Mouse (Mus musculus): ENCODE results near the gene Acvr1. TPM values are rescaled to one million over a fixed set of nuclear protein-coding genes. Genes with fewer than 3 reads are reported as not detected.

The Acvr1 gene
- total RNA-seq, 2 experiments from 2014 or later = 0.77 to 2.8 TPM

DNA sequence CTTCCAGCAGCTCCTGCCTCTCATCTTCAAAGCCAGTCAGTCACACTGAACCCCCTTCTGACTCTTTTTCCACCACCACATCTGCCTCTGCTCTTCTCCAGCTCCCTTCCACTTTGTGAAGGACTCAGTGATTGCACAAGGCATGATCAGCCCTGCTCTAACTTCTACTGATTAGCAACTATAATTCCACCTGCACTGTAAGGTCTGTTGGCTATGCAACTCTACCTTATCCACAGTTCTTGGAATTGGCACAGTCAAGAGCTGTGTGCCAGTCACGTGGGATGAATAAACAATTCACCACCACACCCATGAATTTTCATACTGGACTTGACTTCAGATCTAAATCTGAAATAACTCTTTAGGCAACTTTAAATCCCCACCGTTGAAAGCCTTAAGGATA lies 133.6 kb downstream of the Acvr1 start:
- no peak for ATAC-seq (replicated peaks; ENCODE audit: low FRiP score, poor library complexity, severe bottlenecking)

DNA sequence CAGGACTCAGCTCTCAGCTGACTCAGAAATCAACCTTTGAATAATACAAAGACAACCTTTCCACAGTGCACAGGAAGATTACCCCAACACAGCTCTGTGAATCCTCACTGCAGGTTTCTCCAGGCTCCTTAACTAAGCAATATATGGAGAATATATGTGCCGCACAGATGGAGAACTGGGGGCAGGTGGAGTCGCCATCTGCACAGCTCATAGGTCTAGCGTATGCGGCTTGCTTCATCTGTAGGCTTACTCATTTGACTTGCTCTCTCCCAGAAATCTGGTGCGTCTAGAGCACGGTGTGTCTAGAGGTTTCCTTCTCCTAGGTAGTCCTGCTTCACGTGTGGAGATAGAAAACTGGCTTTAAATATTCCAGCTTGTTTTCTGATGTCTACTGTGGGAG lies 134.7 kb downstream of the Acvr1 start:
- no peak for ATAC-seq (replicated peaks; ENCODE audit: low FRiP score, poor library complexity, severe bottlenecking)

DNA sequence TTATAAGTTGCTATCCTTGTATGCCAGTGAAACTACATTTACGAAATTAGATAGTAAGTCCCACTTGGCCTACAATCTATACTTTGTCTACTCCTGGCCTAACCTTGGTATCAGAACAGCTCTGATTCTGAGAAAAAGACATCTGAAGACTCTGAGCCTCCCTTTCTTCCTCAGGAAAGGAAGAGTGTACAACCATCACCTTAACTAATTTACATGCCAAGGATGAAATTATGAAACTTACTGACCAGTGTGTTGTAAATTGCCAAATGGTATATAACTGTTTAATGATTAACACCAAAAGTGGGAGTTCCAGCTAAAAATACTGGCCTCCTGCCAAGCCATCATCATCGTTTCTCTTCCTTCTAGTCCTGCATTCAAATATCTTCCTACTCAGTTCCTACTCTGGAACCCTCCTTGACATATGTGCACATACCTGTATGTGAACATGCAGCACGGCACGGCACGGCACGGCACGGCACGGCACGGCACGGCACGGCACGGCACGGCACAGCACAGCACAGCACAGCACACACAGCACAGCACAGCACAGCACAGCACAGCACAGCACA lies 141.4 kb downstream of the Acvr1 start:
- no peak for ATAC-seq (replicated peaks; ENCODE audit: low FRiP score, poor library complexity, severe bottlenecking)

DNA sequence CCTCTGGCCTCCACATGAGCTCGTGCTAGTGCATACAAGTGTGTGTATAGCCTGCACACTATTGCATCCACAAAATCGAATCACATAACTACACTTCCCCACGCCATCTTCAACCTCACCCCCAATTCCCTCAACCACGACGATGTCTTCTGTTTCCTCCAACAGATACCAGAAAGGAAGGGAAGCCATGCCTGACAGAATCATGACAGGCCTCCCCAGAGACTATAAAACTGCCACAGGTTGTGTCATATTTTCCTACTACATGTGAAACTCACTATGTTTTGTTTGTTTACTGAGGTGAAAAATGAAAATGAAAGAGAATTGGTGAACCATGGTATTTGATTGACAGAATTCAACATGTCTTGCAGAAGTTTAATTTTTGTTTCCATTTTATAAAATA lies 143.6 kb downstream of the Acvr1 start:
- no peak for ATAC-seq (replicated peaks; ENCODE audit: low FRiP score, poor library complexity, severe bottlenecking)

DNA sequence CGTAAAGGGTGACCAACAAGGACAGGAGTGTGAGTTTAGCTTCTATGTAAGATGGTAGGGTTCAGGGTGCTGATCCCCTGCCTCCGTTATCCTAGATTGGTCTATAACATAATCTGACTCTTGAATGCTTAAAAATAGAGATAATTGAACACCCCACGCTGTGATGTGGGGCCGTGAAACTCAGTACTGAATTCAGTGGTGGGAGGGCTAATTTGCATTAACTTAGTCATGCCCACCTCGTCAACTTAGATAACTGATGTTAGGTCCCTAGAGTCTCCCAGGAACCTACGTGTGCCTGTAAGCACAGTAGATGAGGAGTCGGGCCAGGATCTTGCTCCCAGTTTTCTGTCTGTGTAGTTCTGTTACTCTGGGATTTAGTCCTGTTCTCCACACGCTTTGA lies 147.4 kb downstream of the Acvr1 start:
- no peak for ATAC-seq (replicated peaks; ENCODE audit: low FRiP score, poor library complexity, severe bottlenecking)

DNA sequence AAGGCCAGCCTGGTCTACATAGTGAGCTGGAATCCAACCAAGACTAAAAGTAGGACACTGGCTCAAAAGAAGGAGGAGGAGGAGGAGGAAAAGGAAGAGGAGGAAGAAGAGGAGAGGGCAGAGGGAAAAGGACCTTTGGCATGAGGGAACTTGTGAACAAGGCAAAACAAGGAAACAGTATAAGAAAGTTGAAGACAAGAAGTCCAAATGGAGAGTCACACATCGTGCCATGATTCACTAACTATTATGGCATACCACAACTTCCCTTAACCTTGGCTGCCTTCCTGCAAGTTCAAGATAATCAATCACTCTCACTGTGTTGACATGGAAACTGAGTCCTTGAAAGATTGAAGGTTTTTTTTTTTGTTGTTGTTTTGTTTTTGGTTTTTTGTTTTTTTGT lies 148.8 kb downstream of the Acvr1 start:
- no peak for ATAC-seq (replicated peaks; ENCODE audit: low FRiP score, poor library complexity, severe bottlenecking)

DNA sequence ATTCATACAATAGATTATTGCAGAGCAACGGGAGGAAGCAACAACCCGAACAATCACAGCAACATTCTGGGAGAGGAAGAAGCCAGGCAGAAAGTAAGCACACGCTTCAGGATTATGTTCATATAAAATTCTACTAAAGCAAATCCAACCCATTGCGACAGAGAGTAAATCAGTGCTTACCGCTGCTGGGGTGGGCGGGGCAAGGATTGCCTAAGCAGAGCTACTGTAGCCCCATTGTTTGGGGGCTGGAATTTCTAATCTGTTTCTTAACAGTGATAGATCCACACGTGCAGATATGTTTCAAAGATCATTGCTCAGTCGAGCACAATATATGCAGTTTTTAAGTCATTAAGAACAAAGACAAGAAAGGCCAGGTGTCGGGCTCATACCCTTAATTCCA lies 149.3 kb downstream of the Acvr1 start:
- no peak for ATAC-seq (replicated peaks; ENCODE audit: low FRiP score, poor library complexity, severe bottlenecking)

DNA sequence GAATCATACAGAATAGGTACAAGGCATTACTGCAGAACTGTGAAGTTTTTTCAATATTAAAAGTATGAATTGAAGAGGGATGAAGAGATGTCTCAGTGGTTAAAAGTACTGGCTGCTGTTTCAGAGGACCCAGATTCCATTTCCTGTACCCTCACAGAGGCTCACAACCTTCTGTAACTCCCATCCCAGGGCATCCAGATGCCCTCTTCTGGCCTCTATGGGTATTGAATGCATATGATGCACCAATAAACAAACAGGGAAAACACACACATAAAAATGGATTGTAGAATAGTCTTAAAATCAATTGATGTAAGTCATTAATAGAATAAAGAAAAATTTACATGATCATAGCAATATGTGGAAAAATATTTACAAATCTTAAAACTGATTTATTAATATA lies 151.9 kb downstream of the Acvr1 start:
- no peak for ATAC-seq (replicated peaks; ENCODE audit: low FRiP score, poor library complexity, severe bottlenecking)

DNA sequence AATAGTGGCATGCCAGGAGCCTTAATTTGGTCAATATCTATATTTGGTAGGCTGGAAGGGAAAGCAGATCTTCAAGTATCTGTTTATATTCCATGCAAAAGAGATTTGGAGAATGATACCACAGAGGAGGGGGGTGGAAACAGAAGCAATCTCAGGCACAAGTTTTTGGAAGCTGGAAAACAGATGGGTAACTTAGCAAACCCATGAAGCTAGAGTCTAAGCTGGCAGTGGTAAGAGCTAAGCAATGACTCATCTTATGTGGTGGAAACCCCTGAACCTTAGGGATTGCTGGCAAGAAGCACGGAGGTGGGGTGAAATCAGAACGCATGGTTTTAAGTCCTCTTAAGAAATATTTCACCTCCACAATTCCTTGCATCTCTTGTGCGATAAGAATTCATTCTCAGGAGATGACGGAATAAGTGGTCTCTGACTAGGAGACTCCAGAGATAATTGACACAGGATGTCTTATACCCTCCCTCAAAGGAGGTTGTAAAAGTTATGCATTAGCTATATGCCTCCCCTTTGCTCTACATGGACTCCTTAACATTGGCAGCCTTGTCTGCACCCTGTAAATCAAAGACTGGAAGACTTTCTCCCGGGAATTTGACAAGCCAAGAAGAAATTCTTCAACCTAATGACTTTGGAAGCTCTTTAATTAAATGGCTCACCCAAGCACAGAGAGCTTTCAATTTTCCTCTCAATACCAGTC lies 157.9 kb downstream of the Acvr1 start:
- ATAC-seq (replicated peaks; ENCODE audit: low FRiP score, poor library complexity, severe bottlenecking) = no peak

DNA sequence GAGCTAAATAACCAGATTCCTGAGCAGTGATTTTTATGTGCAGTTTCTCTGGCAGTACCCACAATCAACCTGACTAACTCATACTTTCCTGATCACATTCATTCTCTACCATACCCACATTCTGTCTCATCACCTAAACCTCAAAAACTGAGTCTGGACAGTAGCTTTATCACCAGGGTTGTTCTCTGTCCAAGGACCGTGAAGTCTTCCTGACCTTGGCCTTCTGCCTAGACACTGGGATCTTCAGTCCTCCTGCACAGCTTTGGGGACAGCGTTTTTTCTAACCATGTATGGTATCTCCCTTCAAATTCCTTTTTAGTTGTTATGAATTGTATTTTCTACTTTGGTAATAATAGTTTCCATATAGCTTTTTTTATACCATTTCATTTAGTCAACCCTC lies 163.5 kb downstream of the Acvr1 start:
- ATAC-seq (replicated peaks; ENCODE audit: low FRiP score, poor library complexity, severe bottlenecking) = no peak

DNA sequence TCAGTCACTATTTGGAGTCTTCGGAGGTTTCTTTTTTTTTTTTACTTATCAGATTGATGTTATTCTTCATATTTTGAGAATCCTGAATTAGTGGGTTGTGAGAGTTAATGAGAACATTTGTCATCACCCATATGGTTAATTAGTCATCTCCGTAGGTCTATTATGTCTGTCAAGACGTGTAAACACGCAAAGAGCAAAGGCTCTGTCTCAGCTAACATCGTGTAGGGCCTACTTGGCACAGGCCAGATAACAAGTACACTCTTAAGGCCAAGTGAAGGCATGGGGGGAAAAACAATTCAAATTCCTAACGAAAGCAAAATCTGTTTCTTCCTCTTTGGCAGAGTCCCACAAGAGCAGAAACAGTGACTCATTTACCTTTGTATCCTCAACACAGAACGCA lies 178.4 kb downstream of the Acvr1 start:
- ATAC-seq (replicated peaks; ENCODE audit: low FRiP score, poor library complexity, severe bottlenecking) = no peak

DNA sequence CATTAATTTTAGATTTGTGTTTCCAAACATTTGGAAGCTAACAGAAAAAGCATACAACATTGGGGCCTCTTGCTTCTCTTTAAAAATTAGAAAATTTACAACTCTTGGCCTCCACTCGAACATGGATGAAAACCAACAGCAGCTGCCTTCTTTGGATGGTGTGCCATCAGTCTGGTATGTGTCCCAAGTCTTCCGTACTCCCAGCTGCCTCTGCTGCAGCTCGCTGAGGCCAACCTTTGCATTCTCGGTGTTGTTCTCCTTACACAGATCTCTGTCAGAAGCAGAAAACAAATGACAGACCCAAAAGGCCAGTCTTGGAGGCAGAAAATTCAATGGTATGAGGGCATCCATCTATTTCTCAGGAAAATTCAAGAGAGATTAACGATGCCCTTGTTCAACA lies 186.9 kb downstream of the Acvr1 start:
- no peak for ATAC-seq (replicated peaks; ENCODE audit: low FRiP score, poor library complexity, severe bottlenecking)

DNA sequence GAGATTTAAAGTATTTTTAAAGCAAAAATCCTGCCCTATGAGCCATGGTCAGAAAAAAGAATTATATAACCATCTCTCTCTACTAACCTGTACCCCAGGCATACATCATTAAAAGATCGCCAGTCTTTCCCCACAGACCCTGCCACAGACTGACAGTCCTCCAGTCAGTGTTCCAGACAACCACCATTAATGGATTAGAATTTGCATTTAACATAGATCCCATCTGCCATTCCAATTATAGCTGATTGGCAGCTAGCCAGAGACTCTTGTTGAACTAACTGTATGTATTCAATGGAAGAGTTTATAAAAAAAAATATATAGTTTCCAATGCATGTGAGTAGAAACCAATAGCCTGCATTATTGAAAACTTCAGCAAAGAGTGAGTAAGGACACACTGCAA lies 187.5 kb downstream of the Acvr1 start:
- ATAC-seq (replicated peaks; ENCODE audit: low FRiP score, poor library complexity, severe bottlenecking) = no peak

DNA sequence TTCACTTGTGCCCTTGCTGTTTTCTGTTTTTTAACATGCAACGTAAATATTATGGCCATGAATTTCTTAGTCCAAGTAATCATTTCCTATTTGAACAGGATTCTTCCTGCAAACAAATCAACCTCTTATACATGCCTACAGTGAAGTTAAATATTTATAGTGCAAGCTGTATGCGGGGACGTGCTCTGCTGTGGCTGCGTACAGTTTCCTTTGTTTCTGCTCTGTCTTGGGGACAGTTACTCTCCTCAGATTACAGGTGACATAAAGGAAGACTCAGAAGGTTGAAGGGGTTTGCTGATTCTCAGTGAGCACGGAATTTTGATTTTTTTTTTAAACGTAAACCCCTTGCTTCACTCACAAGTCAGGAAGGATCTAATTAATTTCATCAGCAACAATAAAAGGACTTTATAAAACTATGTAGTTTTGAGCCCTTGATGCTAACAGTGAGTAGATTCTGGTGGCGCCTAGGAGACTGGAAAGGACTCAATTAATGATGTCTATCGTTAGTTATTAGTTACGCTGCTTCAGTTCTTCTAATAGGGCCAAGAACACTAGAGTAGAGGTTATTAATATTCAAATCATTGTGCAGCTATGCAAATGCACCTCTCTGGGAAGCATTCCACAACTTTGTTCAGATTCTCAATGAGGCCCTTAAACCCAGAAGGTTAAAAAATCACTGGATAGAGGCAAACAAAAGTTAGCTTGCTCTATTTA lies 189.4 kb downstream of the Acvr1 start:
- ATAC-seq (replicated peaks; ENCODE audit: low FRiP score, poor library complexity, severe bottlenecking) = no peak

DNA sequence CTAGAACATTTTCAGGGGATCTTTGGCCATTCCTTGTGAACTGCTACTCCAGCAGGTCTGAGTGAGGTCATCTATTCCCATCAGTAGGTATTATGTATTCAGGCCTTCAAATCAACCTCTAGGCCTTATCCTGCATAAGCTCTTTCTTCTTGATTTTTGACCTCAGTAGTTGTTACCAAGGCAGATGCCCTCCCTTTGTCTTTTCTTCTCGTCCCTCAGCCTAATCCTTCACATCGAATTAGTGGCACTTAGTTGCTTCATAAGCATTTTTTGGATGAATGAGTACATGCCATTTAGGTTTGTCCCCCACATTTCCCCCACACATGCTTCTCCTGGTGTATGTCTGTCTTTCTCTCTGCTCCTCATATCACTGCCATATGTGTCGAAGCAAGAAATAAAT lies 200.8 kb downstream of the Acvr1 start:
- ATAC-seq (replicated peaks; ENCODE audit: low FRiP score, poor library complexity, severe bottlenecking) = no peak

DNA sequence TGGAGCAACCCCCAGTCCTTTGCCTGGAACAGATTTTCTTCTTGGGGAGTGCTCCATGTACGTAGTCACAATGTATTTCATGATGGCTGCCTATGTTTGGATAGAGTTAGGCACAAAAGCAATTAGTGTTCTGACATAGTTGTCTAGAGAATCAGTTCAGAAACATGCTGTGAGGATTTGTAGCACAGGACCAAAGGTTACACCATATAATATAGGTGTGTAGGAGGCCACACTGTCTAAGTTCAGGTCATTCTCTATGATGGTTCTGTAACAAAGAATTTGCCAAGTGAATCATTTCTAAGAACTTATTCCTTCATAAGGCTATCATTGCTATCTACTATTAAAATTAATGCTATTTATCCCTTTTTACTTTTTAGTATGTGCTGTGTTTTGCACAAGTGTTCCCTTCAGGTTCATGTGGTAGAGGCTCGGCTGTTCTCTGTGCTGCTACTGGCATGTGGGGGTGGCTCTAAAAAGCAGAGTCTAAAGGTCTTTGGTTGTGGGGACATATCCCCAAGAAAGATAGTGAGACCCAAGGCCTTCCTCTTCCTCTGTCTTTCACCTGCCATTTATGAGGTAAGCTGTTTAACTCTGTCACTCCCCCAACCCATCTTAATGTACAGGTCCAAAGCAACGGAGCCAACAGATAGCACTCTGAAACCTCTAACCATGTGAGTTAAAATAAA lies 205.5 kb downstream of the Acvr1 start:
- no peak for ATAC-seq (replicated peaks; ENCODE audit: low FRiP score, poor library complexity, severe bottlenecking)

DNA sequence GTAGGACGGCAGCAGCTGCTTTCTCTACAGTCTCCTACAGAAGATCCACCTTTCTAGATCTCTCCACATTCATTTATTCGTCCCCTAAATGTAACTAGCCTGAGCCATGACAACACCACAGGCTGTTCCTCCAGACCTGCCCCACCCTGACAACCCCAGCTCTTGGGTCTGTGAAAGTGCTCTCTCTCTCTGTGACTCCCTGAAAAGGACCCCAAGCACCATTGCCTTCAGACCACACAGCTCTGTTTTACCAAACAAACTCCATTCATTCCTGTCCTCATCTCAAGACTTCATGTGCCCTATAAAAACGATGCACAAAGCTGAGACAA lies 208.9 kb downstream of the Acvr1 start:
- no peak for ATAC-seq (replicated peaks; ENCODE audit: low FRiP score, poor library complexity, severe bottlenecking)

DNA sequence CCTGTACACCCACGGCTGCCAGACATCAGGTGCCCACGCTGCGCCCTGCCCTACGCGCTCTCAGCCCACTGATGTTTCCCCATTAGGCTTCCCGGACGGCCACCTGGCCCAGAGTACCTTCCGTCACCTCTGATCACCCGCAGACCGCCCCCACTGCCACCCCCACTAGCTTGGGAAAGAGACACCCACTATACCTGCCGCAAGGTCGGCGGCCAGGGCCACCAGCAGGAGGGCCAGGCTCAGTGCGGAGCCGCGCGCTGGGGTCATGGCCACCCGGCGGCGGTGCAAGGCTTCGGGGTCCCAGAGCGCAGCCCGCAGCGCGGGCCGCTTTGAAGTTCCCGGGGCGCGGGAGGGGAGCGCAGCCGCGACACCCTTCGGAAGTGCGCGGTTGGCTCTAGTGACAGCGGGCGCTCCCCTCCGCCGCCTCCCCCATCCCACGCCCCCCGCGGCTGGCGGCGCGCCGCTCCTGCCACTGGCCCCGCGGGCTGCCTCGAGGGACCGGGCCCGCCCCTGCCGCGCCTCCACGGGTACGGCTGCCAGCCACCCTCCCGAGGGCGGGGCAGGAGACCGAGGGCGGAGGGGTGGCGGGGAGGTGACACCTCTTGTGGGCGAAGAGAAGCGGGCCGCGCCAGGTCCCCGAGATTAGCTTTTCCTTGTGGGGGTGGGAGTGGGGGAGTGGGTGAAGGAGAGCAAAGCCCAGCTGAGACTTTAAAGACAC lies 209.4 kb downstream of the Acvr1 start, which contains the start of gene Acvr1c:
TSS of gene Acvr1c (minus strand) at position 482 of the 718 bp plus-strand sequence.
- no peak for ATAC-seq (replicated peaks; ENCODE audit: low FRiP score, poor library complexity, severe bottlenecking)

DNA sequence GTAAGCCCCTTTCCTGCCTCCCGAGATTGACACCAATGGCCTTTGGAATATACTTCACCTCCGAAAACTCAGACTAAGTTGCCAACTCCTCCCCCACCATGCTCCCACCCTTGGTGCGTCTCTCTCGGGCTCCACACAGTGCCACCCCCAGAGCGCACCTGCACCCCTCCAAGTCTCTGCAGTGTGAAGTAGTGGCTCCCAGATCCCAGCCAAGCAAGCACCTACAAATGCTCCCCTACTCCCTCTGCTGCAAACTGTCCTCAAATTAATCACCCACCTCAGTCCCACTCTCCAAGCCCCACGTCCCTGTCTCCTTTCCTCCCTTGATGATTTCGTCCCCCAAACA lies 209.9 kb downstream of the Acvr1 start:
- ATAC-seq (replicated peaks; ENCODE audit: low FRiP score, poor library complexity, severe bottlenecking) = no peak

DNA sequence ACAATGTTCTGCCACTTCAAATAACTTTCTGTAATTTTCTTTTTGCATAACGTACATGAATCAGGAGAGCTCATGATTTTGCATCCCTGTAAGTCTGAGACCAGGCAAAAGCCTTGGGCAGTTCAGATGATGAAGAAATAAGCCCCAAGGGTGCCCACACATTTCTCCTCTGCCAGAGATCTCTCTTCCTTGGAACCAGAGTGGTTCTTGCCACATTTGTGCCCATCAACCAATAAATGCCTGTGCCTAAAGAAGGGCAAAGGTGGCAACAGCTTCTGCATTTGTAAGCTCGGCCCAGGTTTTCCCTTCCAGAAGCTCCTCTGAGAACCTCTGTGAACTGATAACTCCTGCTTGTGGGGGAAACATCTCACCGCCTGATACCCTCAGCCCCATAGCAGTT lies 212.6 kb downstream of the Acvr1 start:
- ATAC-seq (replicated peaks; ENCODE audit: low FRiP score, poor library complexity, severe bottlenecking) = no peak
